Mouse (Mus musculus) adrenal gland (tissue): ENCODE measurements around the gene 4930544D05Rik.

ENCODE experiments used
- intact Hi-C: fragments of 180-260 bp; cut with DNase I; formaldehyde crosslinking; loops from one replicate; pipeline ENCODE4 v1.15.1; 2025

4930544D05Rik gene

GRCm38 (mm10) chr11:70654923-70655570 is 39.4 kb downstream of the 4930544D05Rik start:
- intact Hi-C loops: loop anchor here (1.0 kb wide), 1 partner anchor 14 kb away; the partner anchor contains the start of gene Spag7

GRCm38 (mm10) chr11:70655571-70656455 is 40.2 kb downstream of the 4930544D05Rik start:
- intact Hi-C loops: no loop called here

GRCm38 (mm10) chr11:70656456-70656927 is 40.8 kb downstream of the 4930544D05Rik start:
- intact Hi-C loops: no loop called here

GRCm38 (mm10) chr11:70656964-70657363 is 41.3 kb downstream of the 4930544D05Rik start, which contains the start of gene Eno3:
Gene Eno3 (plus strand): TSS chr11:70657202.
- intact Hi-C loops: no loop called here

GRCm38 (mm10) chr11:70657573-70657972 is 41.9 kb downstream of the 4930544D05Rik start:
- intact Hi-C loops: no loop called here

- intact Hi-C loops: no loop called here
Observed at GRCm38 (mm10) chr11:70657991-70658390, 42.3 kb downstream of the 4930544D05Rik start.

GRCm38 (mm10) chr11:70658521-70658920 is 42.9 kb downstream of the 4930544D05Rik start:
- intact Hi-C loops: no loop called here

GRCm38 (mm10) chr11:70658942-70659341 is 43.3 kb downstream of the 4930544D05Rik start:
- intact Hi-C loops: no loop called here

- intact Hi-C loops: no loop called here
Observed at GRCm38 (mm10) chr11:70660571-70660970, 44.9 kb downstream of the 4930544D05Rik start.

- intact Hi-C loops: no loop called here
Observed at GRCm38 (mm10) chr11:70663101-70663500, 47.5 kb downstream of the 4930544D05Rik start.

GRCm38 (mm10) chr11:70663957-70664356 is 48.3 kb downstream of the 4930544D05Rik start:
- intact Hi-C loops: no loop called here

- intact Hi-C loops: no loop called here
Observed at GRCm38 (mm10) chr11:70664741-70665140, 49.1 kb downstream of the 4930544D05Rik start.
